Mouse (Mus musculus) heart, embryonic 14.5 days (tissue): ENCODE data around the gene Zmynd15. TPM values are rescaled to one million over a fixed set of nuclear protein-coding genes. Genes with fewer than 3 reads are reported as not detected.
A peak's percentile ranks its signal among the peaks of the same experiment; 100 is the strongest.

Experiments used
- ATAC-seq: fragments of 200-750 bp; cut with Nextera tagmentation; 2 replicates; pipeline ENCODE4 v1.8.0; 2017; ENCODE audit warnings: low read depth, moderate TSS enrichment; ENCODE audit not compliant: insufficient number of reproducible peaks, insufficient read depth, low FRiP score
- H3K27ac ChIP-seq, 2 experiments: fragments of 200-500 bp in 1 of 2; fragments of 300-500 bp in 1 of 2; sonication (generic) in 1 of 2; replicated peaks in 1 of 2; 2 replicates each; pipeline ENCODE4 v1.5.1; 2012 to 2014; ENCODE audit warnings: low read depth in 2 of 2, low read length in 2 of 2, control low read depth in 1 of 2, mild to moderate bottlenecking in 1 of 2, mixed read lengths in 1 of 2; ENCODE audit not compliant: control insufficient read depth in 1 of 2, insufficient read depth in 1 of 2
- H3K27me3 ChIP-seq: fragments of 300-500 bp; sonication (generic); 2 replicates; pipeline ENCODE4 v1.6.1; 2014; ENCODE audit warnings: mild to moderate bottlenecking, low read length, control low read depth; ENCODE audit not compliant: control insufficient read depth, insufficient read depth
- H3K36me3 ChIP-seq: fragments of 300-500 bp; sonication (generic); 2 replicates; pipeline ENCODE4 v1.6.1; 2014; ENCODE audit warnings: mild to moderate bottlenecking, control low read depth, low read length, mixed read lengths; ENCODE audit not compliant: control insufficient read depth, insufficient read depth
- H3K4me1 ChIP-seq, 2 experiments: fragments of 200-500 bp in 1 of 2; fragments of 300-500 bp in 1 of 2; sonication (generic) in 1 of 2; 2 replicates each; pipeline ENCODE4 v1.6.1; 2012 to 2014; ENCODE audit warnings: low read length in 2 of 2, control low read depth in 1 of 2, mixed read lengths in 1 of 2; ENCODE audit not compliant: control insufficient read depth in 2 of 2, insufficient read depth in 2 of 2
- H3K4me2 ChIP-seq: fragments of 300-500 bp; sonication (generic); 2 replicates; pipeline ENCODE4 v1.6.1; 2014; ENCODE audit warnings: mild to moderate bottlenecking, low read length
- H3K4me3 ChIP-seq, 2 experiments: fragments of 200-500 bp in 1 of 2; fragments of 300-500 bp in 1 of 2; sonication (generic) in 1 of 2; 2 replicates each; pipeline ENCODE4 v1.5.1; 2012 to 2014; ENCODE audit warnings: low read length in 2 of 2, mild to moderate bottlenecking in 2 of 2, control low read depth in 1 of 2, low read depth in 1 of 2, moderate library complexity in 1 of 2; ENCODE audit not compliant: control insufficient read depth in 1 of 2, insufficient read depth in 1 of 2
- H3K9ac ChIP-seq: fragments of 300-500 bp; sonication (generic); 2 replicates; pipeline ENCODE4 v1.6.1; 2014; ENCODE audit warnings: mild to moderate bottlenecking, low read length
- H3K9me3 ChIP-seq: fragments of 300-500 bp; sonication (generic); 2 replicates; pipeline ENCODE4 v1.6.1; 2016; ENCODE audit warnings: low read length, control low read depth; ENCODE audit not compliant: control insufficient read depth
- WGBS: fragments of 180-500 bp; shearing (Covaris S2); extraction: QIAGEN DNeasy Blood & Tissue Kit; methylation state at CpG from one replicate; pipeline ENCODE4 v1.1.7; 2014; 5-methylcytosine and 5-hydroxymethylcytosine counted together
- polyA plus RNA-seq: library from polyadenylated mRNA; unstranded; fragments of >200 nt; fragmentation: Nextera tagmentation; extraction: Ambion mirVana; gene quantifications from 2 replicates; pipeline ENCODE4 v1.2.1, GENCODE M21; 2014

The Zmynd15 gene
- polyA plus RNA-seq, 1 experiment from 2014 or later: 0.95 TPM

DNA sequence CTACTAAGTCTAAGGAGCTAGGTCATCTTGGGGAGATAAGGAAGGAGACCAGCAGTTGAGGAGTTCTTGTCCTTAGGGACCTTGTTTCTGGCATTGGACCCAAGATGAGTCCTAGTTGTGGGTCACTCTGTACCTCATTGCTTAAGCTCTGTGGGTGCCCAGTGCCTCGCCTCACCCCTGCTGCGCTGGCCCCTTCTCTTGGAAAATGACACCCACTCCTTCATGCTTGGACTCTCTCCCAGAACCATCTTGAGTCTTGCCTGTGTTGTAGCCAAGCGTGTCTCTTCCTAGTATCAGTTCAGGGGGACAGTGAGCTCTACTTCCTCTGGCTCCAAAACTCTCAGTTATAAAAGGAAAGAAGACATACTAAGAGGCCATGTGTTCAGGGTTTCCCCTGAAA lies 29.9 kb downstream of the Zmynd15 start:
- Histone ChIP-seq H3K4me1 (no peaks in the 10 kb centered on the region), H3K4me2 (no peak overlapping the region), H3K27me3 (no peaks in the 10 kb centered on the region), H3K36me3 (no peaks in the 10 kb centered on the region), H3K9me3 (no peaks in the 10 kb centered on the region), H3K27ac (no peak overlapping the region), H3K9ac (no peak overlapping the region), H3K4me3 (no peak overlapping the region)
- WGBS: 75% methylated on average over 3 of the region's 3 CpGs
- no peak for ATAC-seq

DNA sequence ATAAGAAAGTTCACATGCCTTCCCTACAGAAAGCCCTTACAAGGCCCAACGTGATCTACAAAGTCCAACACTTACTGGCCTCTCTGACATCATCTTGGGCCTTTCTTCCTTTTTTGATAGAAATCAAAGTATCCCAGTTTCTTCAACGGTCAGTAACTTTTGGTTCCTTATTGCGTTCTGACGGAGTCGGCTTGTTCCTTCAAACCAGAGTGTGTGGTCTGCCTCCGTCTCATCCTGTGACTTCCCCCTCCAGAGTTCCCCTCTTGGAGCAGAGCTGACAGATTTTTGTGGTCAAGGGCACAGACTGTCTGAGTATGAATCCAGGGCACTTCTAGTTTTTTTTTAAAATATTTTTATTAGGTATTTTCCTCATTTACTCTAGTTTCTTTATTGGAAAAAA lies 30.5 kb downstream of the Zmynd15 start:
- no peak for ATAC-seq
- no peaks in the 10 kb centered on the region for H3K4me1 ChIP-seq
- no peaks in the 10 kb centered on the region for H3K36me3 ChIP-seq
- H3K27ac ChIP-seq: no peak overlapping the region
- H3K27me3 ChIP-seq: no peaks in the 10 kb centered on the region
- H3K4me2 ChIP-seq: no peak overlapping the region
- no peak overlapping the region for H3K9ac ChIP-seq
- 79% methylated on average over 6 of the region's 6 CpGs for WGBS
- H3K9me3 ChIP-seq: no peaks in the 10 kb centered on the region
- H3K4me3 ChIP-seq: no peak overlapping the region

DNA sequence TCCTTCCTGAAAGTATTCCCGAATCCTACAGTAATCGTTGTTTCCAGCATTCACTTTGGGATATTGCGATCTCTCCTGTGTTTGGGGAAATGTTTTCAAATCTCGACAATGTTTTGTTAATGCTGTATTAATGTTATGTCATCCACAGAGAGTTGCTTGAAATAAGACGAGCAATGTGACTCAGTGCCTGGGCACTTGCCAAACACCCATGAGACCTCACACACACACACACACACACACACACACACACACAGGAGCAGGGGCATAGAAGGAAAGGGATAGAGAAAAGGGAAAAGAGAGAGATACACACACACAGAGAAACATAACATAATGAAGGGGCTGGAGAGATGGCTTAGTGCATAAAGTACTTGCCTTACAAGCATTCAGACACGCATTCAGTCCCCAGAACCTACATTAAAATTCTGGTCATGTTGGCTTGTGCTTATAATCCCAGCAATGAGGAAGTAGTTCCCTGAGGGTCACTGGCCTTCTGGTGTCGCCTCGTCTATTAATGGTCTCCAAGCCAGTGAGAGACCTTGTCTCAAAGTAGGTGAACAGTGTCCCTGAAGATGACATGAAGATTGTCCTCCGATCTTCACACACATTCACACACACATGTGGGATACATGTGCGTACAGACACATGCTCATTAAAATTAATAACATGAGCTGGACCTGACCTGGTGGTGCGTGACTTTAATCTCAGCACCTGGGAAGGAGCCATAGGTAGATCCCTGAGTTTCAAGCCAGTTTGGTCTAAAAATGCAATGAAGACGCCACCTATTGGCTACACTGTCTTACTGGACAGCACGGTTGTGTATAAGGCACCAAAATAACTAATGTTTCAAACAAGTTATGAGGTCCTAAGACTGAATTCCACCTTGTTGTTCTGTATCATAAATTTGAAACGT lies 40.6 kb downstream of the Zmynd15 start:
- Histone ChIP-seq H3K27ac (no peak overlapping the region), H3K4me1 (no peaks in the 10 kb centered on the region), H3K36me3 (no peaks in the 10 kb centered on the region), H3K9me3 (no peaks in the 10 kb centered on the region), H3K4me3 (no peak overlapping the region), H3K27me3 (no peaks in the 10 kb centered on the region), H3K9ac (no peak overlapping the region), H3K4me2 (no peak overlapping the region)
- ATAC-seq: no peak
- WGBS: 66% methylated on average over 14 of the region's 14 CpGs

DNA sequence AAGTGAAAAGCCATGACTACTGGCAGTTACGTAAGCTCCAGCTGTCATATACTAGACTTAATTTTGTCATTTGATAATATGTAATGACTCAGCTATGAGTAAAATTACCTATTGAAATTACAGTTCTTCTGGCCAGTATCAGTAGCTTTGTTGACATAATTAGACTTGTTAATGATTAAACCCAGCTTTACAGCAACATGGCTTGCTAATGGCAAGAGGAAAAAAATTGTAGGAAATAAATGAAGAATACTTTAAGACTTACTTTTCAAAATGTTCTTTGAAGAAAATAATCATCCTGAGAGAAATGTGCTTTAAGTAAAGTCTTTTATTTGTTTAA lies 41.2 kb downstream of the Zmynd15 start:
- ATAC-seq: no peak
- Histone ChIP-seq H3K4me1 (no peaks in the 10 kb centered on the region), H3K27me3 (no peaks in the 10 kb centered on the region), H3K36me3 (no peaks in the 10 kb centered on the region), H3K9ac (no peak overlapping the region), H3K4me3 (no peak overlapping the region), H3K27ac (no peak overlapping the region), H3K4me2 (no peak overlapping the region), H3K9me3 (no peaks in the 10 kb centered on the region)
- WGBS: 88% methylated on average over 1 of the region's 1 CpGs

DNA sequence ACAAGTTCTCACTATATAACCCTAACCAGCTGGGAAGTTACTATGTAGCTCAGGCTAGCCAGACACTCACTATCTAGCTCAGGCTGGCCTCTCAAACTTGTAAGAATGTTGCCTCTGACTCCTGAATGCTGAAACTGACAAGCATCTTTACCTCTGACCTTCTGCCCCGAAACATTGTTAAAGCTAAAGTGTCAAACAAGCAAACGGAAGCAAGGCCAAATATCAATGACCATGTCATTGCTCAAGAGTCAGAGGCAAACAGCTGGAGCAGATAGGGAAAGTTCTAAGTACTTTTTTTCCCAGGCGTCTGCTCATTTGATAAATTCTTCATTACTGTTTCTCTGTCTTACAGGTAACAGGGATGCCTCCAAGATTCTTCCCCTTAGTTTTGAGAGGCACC lies 42.8 kb downstream of the Zmynd15 start:
- no peaks in the 10 kb centered on the region for H3K27me3 ChIP-seq
- no peaks in the 10 kb centered on the region for H3K9me3 ChIP-seq
- H3K36me3 ChIP-seq: no peaks in the 10 kb centered on the region
- H3K4me3 ChIP-seq: no peak overlapping the region
- H3K9ac ChIP-seq: no peak overlapping the region
- no peaks in the 10 kb centered on the region for H3K4me1 ChIP-seq
- no peak for ATAC-seq
- H3K4me2 ChIP-seq: no peak overlapping the region
- 57% methylated on average over 3 of the region's 3 CpGs for WGBS
- no peak overlapping the region for H3K27ac ChIP-seq

DNA sequence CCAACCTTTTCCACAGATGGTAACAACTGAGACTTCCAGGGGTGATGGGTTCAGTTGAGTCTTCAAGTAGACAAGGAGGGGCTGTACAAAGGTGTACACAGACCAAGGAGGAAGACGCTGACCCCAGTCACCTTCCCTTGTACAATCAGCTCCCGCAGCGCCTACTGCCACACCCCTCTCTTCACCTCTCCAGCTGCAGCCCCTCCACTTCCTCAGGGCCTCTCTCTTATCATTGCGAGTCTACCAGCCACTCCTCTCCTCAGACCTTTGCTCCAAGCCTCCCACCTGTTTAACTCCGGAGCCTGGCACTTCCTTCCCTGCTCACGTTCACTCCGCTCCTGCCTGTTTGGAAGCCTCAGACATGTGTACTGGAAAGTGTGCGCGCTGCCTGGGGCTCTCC lies 45.7 kb downstream of the Zmynd15 start, which contains the start of gene Tm4sf5:
Gene Tm4sf5, plus strand, starts transcription at position 275 of the 400 bp plus-strand sequence.
- 44% methylated on average over 9 of the region's 9 CpGs for WGBS
- H3K27ac ChIP-seq: no peak within 1 kb of the TSS

DNA sequence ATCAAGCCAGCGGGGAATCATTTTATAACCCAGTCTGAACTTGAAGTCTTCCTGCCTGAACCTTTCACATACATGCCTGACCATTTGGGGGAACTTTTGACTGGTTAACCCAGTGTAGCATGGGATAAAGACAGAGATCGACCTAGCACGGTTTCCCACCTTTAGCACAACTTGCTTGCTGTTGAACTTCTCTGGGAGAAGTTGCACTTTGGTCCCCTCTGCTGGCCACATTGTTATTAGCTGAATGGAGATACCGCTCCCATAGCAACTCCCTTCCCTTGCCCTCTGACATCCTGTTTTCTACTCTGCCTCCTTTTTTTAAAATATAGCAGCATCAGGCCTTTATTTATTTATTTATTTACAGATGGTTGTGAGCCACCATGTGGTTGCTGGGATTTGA lies 47.2 kb downstream of the Zmynd15 start:
- Histone ChIP-seq H3K9me3 (no peaks in the 10 kb centered on the region), H3K9ac (no peak overlapping the region), H3K4me2 (peak overlapping the region; percentile 26; the same call in 1 of the 2 replicates), H3K27ac (no peak overlapping the region), H3K4me3 (no peak overlapping the region), H3K4me1 (0 out of 4 replicates have a peak, but pooled peaks cover 3 to 4% of the 10 kb centered on the region in 2 experiments), H3K27me3 (peaks cover 10% of the 10 kb centered on the region; the same call in 1 of the 2 replicates), H3K36me3 (no peaks in the 10 kb centered on the region)
- no peak for ATAC-seq
- WGBS: 19% methylated on average over 4 of the region's 4 CpGs

More for the DNA sequence above, 45.7 kb downstream of the Zmynd15 start, which contains the start of gene Tm4sf5:
- no peak within 1 kb of the TSS for H3K4me2 ChIP-seq
- no peak within 1 kb of the TSS for H3K9ac ChIP-seq
- peaks cover 4% of the 10 kb centered on the region; the same call in 1 of the 2 replicates for H3K27me3 ChIP-seq
- H3K9me3 ChIP-seq: no peaks in the 10 kb centered on the region
- no peaks in the 10 kb centered on the region for H3K4me1 ChIP-seq
- H3K36me3 ChIP-seq: no peaks in the 10 kb centered on the region
- no peak within 1 kb of the TSS for H3K4me3 ChIP-seq
- no peak for ATAC-seq
